Mouse (Mus musculus): Measurements from ENCODE around the gene Nr2e3.

DNA sequence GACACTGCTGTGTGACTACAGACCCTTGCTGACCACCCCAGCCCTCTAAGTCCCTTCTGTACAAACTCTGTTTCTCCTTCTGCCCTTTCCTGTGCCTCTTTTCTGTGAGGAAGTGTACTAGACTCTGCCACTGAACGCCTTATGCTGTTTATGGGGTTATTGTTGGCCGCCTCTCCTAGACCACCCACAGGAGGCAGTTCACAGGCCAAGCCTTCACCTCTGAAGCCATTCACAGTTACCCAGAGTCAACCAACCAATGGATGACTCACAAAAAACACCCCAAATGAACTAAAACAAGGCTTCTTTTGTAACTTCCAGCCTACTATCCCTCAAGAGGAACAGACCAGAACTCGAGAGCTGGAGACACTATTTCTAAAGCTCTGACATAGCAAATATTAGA, 41.0 kb upstream of the Nr2e3 start:
- TF ChIP-seq CTCF (IDR thresholded peaks at IDR 0.05; ENCODE audit: low read depth, low read length) (no peak), TAL1 (conservative IDR thresholded peaks at IDR 0.05; ENCODE audit: low read depth, low read length) (no peak), POLR2AphosphoS5 (IDR thresholded peaks at IDR 0.05; ENCODE audit: insufficient replicate concordance, low read depth, low read length) (no peak), GATA1 (IDR thresholded peaks at IDR 0.05; ENCODE audit: borderline replicate concordance, low read length) (no peak)
